Mouse (Mus musculus): Measurements from ENCODE around the gene Tac1.
"Not testable (repeated sequence)": the region's sequence is repeated elsewhere in the genome, so short reads cannot be mapped to it uniquely, and the experiment has no call there.

Gene Tac1

GRCm38 (mm10) chr6:7554829-7555391 is at the start of gene Tac1:
Tac1 (plus strand) TSS chr6:7554879.
- no peak for DNase-seq

DNA sequence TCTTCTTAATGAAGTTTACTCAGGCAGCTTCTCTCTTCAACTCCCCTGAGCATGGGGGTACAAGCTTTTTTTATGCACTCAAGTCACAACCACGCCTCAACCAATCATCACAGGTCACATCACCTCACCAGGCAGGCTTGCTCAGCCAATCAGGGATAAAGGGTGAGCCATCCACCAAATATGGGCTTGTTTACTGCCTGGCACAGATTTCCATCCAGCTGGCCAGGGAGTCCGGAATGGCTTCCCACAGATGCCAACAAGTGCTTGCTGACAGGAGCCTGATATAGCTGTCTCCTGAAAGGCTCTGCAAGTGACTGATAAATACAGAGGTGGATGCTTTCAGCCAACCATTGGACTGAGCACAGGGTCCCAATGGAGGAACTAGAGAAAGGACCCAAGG is 11.2 kb upstream of the Tac1 start:
- not testable (repeated sequence) for DNase-seq

DNA sequence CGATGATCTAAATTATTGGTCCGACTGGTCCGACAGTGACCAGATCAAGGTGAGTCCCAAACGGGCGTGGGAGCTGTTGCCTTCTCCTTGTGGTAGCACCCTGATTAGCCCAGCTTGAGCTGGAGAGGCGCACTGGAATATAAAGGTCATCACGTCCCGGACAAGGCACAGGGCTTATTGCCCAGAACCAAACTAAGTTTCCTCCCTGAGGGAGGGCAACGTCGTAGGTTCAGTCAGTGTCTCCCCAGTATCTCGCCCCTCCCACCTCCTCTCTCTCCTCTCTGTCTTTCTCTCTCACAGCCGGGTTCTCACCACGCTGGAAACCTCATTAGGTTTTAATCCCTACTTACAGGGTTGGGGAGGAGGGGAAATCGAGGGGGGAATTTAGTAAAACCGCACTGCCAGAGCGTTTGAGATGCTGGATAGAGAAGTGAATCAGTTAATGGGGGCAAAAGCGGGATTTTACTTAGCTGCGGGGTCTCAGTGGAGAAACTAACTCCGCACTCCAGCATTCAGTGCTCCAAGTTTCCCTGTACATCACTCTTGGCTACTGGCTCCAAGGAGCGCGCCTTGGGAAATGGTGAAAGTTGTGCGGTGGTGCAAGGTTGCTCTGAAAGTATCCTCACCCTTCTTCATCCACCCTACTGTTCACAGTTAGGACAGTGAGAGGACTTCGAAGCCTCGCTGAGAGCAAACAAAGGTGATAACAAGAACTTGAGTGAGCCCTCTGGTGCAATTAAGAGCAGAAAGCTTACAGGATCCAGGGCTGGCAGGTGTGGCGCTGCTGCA is 1.2 kb downstream of the Tac1 start:
- DNase-seq, result no peak

GRCm38 (mm10) chr6:7558164-7558563 is 3.5 kb downstream of the Tac1 start:
- DNase-seq, result no peak

- no peak for DNase-seq
These were observed 7.8 kb downstream of the Tac1 start for GRCm38 (mm10) chr6:7562524-7562923.

- no peak for DNase-seq
These were observed 9.9 kb downstream of the Tac1 start for GRCm38 (mm10) chr6:7564537-7564936.

DNA sequence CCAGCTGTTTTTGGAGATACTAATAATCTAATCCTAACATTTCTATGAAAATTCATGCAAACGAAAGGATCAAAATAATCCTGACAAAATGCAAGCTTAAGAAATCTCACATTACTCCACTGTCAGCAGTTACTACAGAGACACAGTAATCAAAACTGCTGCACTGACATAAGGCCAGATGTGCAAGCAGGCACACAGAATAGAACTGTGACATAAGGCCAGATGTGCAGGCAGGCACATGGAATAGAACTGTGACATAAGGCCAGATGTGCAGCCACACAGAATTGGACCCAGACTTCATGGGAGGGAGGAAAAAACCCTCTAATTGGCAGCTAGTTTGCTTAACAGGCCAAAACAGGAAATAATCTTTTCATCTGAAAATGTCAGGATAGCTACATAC is 16.5 kb downstream of the Tac1 start:
- DNase-seq, result no peak

DNA sequence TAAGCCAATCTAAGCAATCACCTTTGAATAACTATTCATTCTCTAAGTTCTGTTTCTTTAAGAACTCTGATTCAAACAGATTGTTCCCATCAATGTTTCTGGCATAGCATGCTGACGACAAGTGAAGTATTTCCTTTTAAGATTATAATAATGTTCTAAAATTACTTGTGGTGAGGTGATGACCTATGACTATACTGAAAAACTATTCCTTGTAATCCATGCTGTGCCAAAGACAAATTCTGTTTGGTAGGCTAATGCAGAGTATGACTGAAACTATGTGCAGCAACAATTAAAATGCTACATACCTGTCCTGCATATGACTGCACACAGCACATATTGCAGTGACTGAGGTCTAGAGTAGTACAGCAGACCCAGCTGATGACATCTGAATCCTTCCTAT is 23.4 kb downstream of the Tac1 start:
- no peak for DNase-seq

DNA sequence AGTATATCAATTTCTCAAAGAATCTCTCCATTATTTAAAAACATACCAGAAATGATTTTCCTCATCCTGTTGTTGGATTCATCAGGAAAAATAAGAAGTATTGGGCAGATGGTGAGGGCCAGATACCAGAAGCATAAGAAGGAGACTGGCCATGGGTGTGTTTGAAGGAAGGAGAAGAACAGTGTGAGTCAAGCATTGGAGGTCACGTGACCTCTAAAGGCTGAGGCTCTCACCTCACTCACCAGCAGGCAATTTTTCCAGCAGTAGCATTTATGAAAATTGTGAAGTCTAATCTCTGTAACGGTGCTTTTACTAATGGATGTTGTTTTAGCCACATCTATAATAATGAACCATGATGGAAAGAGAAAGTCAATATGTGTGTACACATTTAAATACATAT is 39.8 kb downstream of the Tac1 start:
- no peak for DNase-seq

- DNase-seq, result no peak
These were observed 43.7 kb downstream of the Tac1 start for GRCm38 (mm10) chr6:7598416-7598815.

GRCm38 (mm10) chr6:7600228-7600627 is 45.5 kb downstream of the Tac1 start:
- no peak for DNase-seq

GRCm38 (mm10) chr6:7601353-7602094 is 46.8 kb downstream of the Tac1 start:
- DNase-seq, result no peak

- DNase-seq, result not testable (repeated sequence)
These were observed 59.0 kb downstream of the Tac1 start for GRCm38 (mm10) chr6:7613676-7614075.

Data from lung, postnatal 4 days (tissue).